Mouse (Mus musculus) liver, postnatal 0 days (tissue): ENCODE measurements around the gene Pde4b. TPM values are rescaled to one million over a fixed set of nuclear protein-coding genes. Genes with fewer than 3 reads are reported as not detected.

Experiments
- ATAC-seq: fragments of 200-750 bp; cut with Nextera tagmentation; 2 replicates; pipeline ENCODE4 v1.8.0; 2017; ENCODE audit warnings: mild to moderate bottlenecking, moderate library complexity
- DNase-seq: peaks from one replicate; pipeline ENCODE4 v3.0.0-alpha.2; 2016
- H3K27ac ChIP-seq: fragments of 300-500 bp; sonication (generic); 2 replicates; pipeline ENCODE4 v1.5.1; 2014; ENCODE audit warnings: antibody characterized with exemption, moderate library complexity, mild to moderate bottlenecking, low read depth
- H3K27me3 ChIP-seq: fragments of 300-500 bp; sonication (generic); 2 replicates; pipeline ENCODE4 v1.6.1; 2014; ENCODE audit warnings: low read length, control low read depth, mixed read lengths; ENCODE audit not compliant: insufficient read depth
- H3K36me3 ChIP-seq: fragments of 300-500 bp; sonication (generic); replicated peaks from 2 replicates; pipeline ENCODE4 v1.6.1; 2014; ENCODE audit warnings: mild to moderate bottlenecking, control low read depth, low read length, moderate library complexity, mixed read lengths; ENCODE audit not compliant: insufficient read depth
- H3K4me1 ChIP-seq: fragments of 300-500 bp; sonication (generic); 2 replicates; pipeline ENCODE4 v1.6.1; 2014; ENCODE audit warnings: antibody characterized with exemption, mild to moderate bottlenecking, control low read depth; ENCODE audit not compliant: insufficient read depth
- H3K4me2 ChIP-seq: fragments of 300-500 bp; sonication (generic); 2 replicates; pipeline ENCODE4 v1.6.1; 2014; ENCODE audit warnings: low read depth, mild to moderate bottlenecking, low read length, moderate library complexity, mixed read lengths
- H3K4me3 ChIP-seq: fragments of 300-500 bp; sonication (generic); 2 replicates; pipeline ENCODE4 v1.5.1; 2014; ENCODE audit warnings: low read depth, low read length
- H3K9ac ChIP-seq: fragments of 300-500 bp; sonication (generic); replicated peaks from 2 replicates; pipeline ENCODE4 v1.6.1; 2014; ENCODE audit warnings: mild to moderate bottlenecking, moderate library complexity
- H3K9me3 ChIP-seq: fragments of 300-500 bp; sonication (generic); 2 replicates; pipeline ENCODE4 v1.6.1; 2016; ENCODE audit warnings: mild to moderate bottlenecking, control low read depth, low read length, mixed read lengths
- CTCF ChIP-seq: sonication (generic); IDR thresholded peaks from 2 replicates; pipeline ENCODE4 v1.5.1; 2016; ENCODE audit warnings: antibody characterized with exemption, low read depth
- EP300 ChIP-seq: IDR thresholded peaks from 2 replicates; pipeline ENCODE4 v1.6.1; 2016; ENCODE audit warnings: antibody characterized with exemption, low read depth, mild to moderate bottlenecking
- WGBS: fragments of 180-500 bp; shearing (Covaris S2); extraction: QIAGEN DNeasy Blood & Tissue Kit; methylation state at CpG from one replicate; pipeline ENCODE4 v1.1.7; 2014; ENCODE audit not compliant: insufficient replicate concordance; 5-methylcytosine and 5-hydroxymethylcytosine counted together
- polyA plus RNA-seq: library from polyadenylated mRNA; unstranded; fragments of >200 nt; fragmentation: Nextera tagmentation; extraction: Ambion mirVana; gene quantifications from 2 replicates; pipeline ENCODE4 v1.2.1, GENCODE M21; 2015

Pde4b gene
- polyA plus RNA-seq, 1 experiment from 2014 or later: 3.7 TPM

- no peaks in the 10 kb centered on the region for H3K36me3 ChIP-seq
- WGBS: 50% methylated on average over 3 of the region's 3 CpGs
- no peak for ATAC-seq
- no peak for TF ChIP-seq CTCF
- TF ChIP-seq EP300: no peak
- no peak overlapping the region for H3K4me2 ChIP-seq
- no peak for DNase-seq
- no peak overlapping the region for H3K9ac ChIP-seq
- H3K4me1 ChIP-seq: peaks cover 19% of the 10 kb centered on the region
- H3K9me3 ChIP-seq: no peaks in the 10 kb centered on the region
- no peaks in the 10 kb centered on the region for H3K27me3 ChIP-seq
- no peak overlapping the region for H3K4me3 ChIP-seq
- no peak overlapping the region for H3K27ac ChIP-seq
Measured at GRCm38 (mm10) chr4:102631624-102632023, 544.3 kb downstream of the Pde4b start.

- H3K36me3 ChIP-seq: no peaks in the 10 kb centered on the region
- no peak overlapping the region for H3K4me3 ChIP-seq
- H3K9ac ChIP-seq: no peak overlapping the region
- peaks cover 25% of the 10 kb centered on the region for H3K4me1 ChIP-seq
- WGBS: 91% methylated on average over 5 of the region's 5 CpGs
- TF ChIP-seq CTCF: no peak
- no peak for TF ChIP-seq EP300
- ATAC-seq (no peak), DNase-seq (no peak)
- H3K27ac ChIP-seq: no peak overlapping the region
- H3K27me3 ChIP-seq: no peaks in the 10 kb centered on the region
- no peak overlapping the region for H3K4me2 ChIP-seq
- no peaks in the 10 kb centered on the region for H3K9me3 ChIP-seq
Measured at GRCm38 (mm10) chr4:102633241-102633640, 545.9 kb downstream of the Pde4b start.

- Histone ChIP-seq H3K36me3 (no peaks in the 10 kb centered on the region), H3K4me3 (no peak overlapping the region), H3K4me1 (peaks cover 25% of the 10 kb centered on the region), H3K27me3 (no peaks in the 10 kb centered on the region), H3K4me2 (peak overlapping the region; percentile 22; the same call in 1 of the 2 replicates), H3K9me3 (no peaks in the 10 kb centered on the region), H3K27ac (peak overlapping the region; percentile 51), H3K9ac (no peak overlapping the region; the same call in 1 of the 2 replicates)
- TF ChIP-seq CTCF (no peak), EP300 (no peak)
- WGBS: 17% methylated on average over 9 of the region's 9 CpGs
- peak; percentile 20; the same call in 1 of the 2 replicates for ATAC-seq
- peak; percentile 36 for DNase-seq
Measured at GRCm38 (mm10) chr4:102635258-102635657, 547.9 kb downstream of the Pde4b start.

GRCm38 (mm10) chr4:102635944-102636343 is 548.6 kb downstream of the Pde4b start:
- H3K4me2 ChIP-seq: 0 out of 2 replicates have a peak overlapping the region, but pooled peaks have one; percentile 22
- H3K9ac ChIP-seq: no peak overlapping the region
- no peaks in the 10 kb centered on the region for H3K27me3 ChIP-seq
- H3K9me3 ChIP-seq: no peaks in the 10 kb centered on the region
- peak overlapping the region; percentile 51; the same call in 1 of the 2 replicates for H3K27ac ChIP-seq
- WGBS: 13% methylated on average over 8 of the region's 8 CpGs
- no peak for ATAC-seq
- H3K36me3 ChIP-seq: no peaks in the 10 kb centered on the region
- H3K4me1 ChIP-seq: peaks cover 25% of the 10 kb centered on the region
- TF ChIP-seq CTCF (no peak), EP300 (no peak)
- H3K4me3 ChIP-seq: no peak overlapping the region
- DNase-seq: no peak

DNA sequence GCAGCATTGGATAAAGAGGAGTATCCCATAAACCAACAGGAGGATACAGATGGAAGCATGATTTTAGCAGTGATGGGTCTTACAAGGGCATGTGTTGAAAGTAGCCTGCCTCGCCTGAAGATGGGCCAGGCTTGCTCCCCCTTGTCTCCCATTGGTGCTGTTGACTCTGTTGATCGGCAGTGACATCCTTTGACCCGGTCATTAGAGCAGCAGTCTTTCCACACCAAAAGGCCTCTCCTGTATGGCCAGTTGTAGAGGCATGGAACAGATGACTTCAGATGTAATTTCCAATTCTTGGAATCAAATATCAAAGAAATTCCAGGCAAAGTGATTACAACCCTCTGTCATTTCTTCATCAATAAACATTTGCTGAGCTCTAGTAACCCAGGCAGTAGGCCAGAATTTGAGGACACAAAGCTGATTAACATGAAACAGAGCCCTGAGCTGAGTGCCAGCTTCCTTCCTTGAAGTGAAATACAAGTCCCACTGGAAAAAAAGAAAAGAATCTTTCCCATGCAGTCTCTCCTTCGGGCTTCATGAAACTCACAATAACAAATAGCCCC is 550.1 kb downstream of the Pde4b start:
- Histone ChIP-seq H3K27ac (peak overlapping the region; percentile 52), H3K4me3 (no peak overlapping the region), H3K4me1 (peaks cover 25% of the 10 kb centered on the region), H3K36me3 (no peaks in the 10 kb centered on the region), H3K27me3 (no peaks in the 10 kb centered on the region), H3K9ac (no peak overlapping the region), H3K9me3 (no peaks in the 10 kb centered on the region), H3K4me2 (no peak overlapping the region)
- TF ChIP-seq CTCF (no peak), EP300 (peak; percentile 23; the same call in 1 of the 2 replicates)
- 59% methylated on average over 4 of the region's 4 CpGs for WGBS
- no peak for DNase-seq
- ATAC-seq: peak; percentile 97

DNA sequence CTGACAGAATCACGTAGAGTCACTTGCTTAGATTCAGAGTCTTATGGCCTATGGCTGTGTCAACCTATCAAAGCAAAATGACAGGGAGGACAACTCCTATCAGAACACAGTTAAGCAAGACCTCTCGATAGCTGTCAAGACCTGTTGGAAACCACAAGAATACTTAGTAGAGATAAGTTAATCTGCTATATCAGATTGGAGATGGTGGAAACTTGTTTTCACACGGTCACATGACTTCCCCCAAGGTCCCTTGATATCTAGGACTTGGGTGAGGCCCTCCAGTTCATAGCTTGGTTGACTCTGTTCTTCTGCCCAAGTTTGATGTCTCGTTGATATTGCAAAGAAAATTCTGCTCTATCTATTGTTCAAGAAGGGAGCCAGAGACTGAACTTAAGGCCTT is 553.6 kb downstream of the Pde4b start:
- Histone ChIP-seq H3K9ac (no peak overlapping the region), H3K4me1 (peaks cover 13% of the 10 kb centered on the region), H3K4me2 (no peak overlapping the region), H3K4me3 (no peak overlapping the region), H3K9me3 (no peaks in the 10 kb centered on the region), H3K27ac (no peak overlapping the region), H3K36me3 (no peaks in the 10 kb centered on the region), H3K27me3 (no peaks in the 10 kb centered on the region)
- no peak for TF ChIP-seq EP300
- no peak for TF ChIP-seq CTCF
- WGBS: 54% methylated on average over 4 of the region's 4 CpGs
- ATAC-seq (no peak), DNase-seq (no peak)
